Mouse (Mus musculus) ES-Bruce4 (cell line): ENCODE measurements at regions not wholly inside any gene's neighbourhood (a gene's known extent, or its start where the extent isn't known, plus 50 kb on each side); places are given as distances from the start of the nearest gene placed in this dataset.

Experiments used
- H3K27ac ChIP-seq: 2 replicates; pipeline ENCODE4 v1.5.1; 2012; ENCODE audit warnings: low read length, inconsistent platforms; ENCODE audit not compliant: insufficient read depth
- H3K27me3 ChIP-seq: 2 replicates; pipeline ENCODE4 v1.6.1; 2012; ENCODE audit warnings: mild to moderate bottlenecking, low read length, inconsistent platforms; ENCODE audit not compliant: control insufficient read depth, poor library complexity, insufficient read depth, severe bottlenecking
- H3K36me3 ChIP-seq: 2 replicates; pipeline ENCODE4 v1.6.1; 2012; ENCODE audit warnings: inconsistent platforms, mild to moderate bottlenecking, low read length, moderate library complexity; ENCODE audit not compliant: control insufficient read depth, poor library complexity, insufficient read depth, severe bottlenecking
- H3K4me1 ChIP-seq: one replicate; pipeline ENCODE4 v1.8.1; 2011; ENCODE audit warnings: low read length; ENCODE audit not compliant: control insufficient read depth, insufficient read depth
- H3K4me3 ChIP-seq: 2 replicates; pipeline ENCODE4 v1.5.1; 2011; ENCODE audit warnings: low read depth, mild to moderate bottlenecking, low read length
- H3K9ac ChIP-seq: 2 replicates; pipeline ENCODE4 v1.6.1; 2012; ENCODE audit warnings: low read depth, mild to moderate bottlenecking, inconsistent platforms; ENCODE audit not compliant: poor library complexity, severe bottlenecking
- H3K9me3 ChIP-seq: replicated peaks from 2 replicates; pipeline ENCODE4 v1.6.1; 2012; ENCODE audit warnings: mild to moderate bottlenecking, low read length, inconsistent platforms; ENCODE audit not compliant: control insufficient read depth, poor library complexity, insufficient read depth, severe bottlenecking
- CTCF ChIP-seq: IDR thresholded peaks from one replicate; pipeline ENCODE4 v1.8.1; 2011; ENCODE audit warnings: low read depth, low read length
- EP300 ChIP-seq: IDR thresholded peaks from 2 replicates; pipeline ENCODE4 v1.6.1; 2011; ENCODE audit warnings: low read depth, low read length; ENCODE audit not compliant: insufficient read depth
- POLR2A ChIP-seq: IDR thresholded peaks from one replicate; pipeline ENCODE4 v1.8.1; 2011; ENCODE audit warnings: low read length; ENCODE audit not compliant: insufficient read depth

GRCm38 (mm10) chr8:35144401-35144800 is 621.2 kb upstream of the Gm19410 start:
- Histone ChIP-seq H3K9ac (no peak overlapping the region), H3K4me3 (no peak overlapping the region), H3K27me3 (no peaks in the 10 kb centered on the region), H3K27ac (no peak overlapping the region), H3K36me3 (no peaks in the 10 kb centered on the region), H3K4me1 (peaks cover 5% of the 10 kb centered on the region), H3K9me3 (no peaks in the 10 kb centered on the region)
- TF ChIP-seq EP300 (no peak), CTCF (no peak), POLR2A (no peak)

- H3K36me3 ChIP-seq: no peaks in the 10 kb centered on the region
- TF ChIP-seq EP300 (no peak), POLR2A (no peak), CTCF (no peak)
- no peaks in the 10 kb centered on the region for H3K9me3 ChIP-seq
- H3K4me3 ChIP-seq: no peak overlapping the region
- H3K4me1 ChIP-seq: peaks cover 5% of the 10 kb centered on the region
- H3K27ac ChIP-seq: no peak overlapping the region
- H3K27me3 ChIP-seq: no peaks in the 10 kb centered on the region
- H3K9ac ChIP-seq: no peak overlapping the region
Observed at GRCm38 (mm10) chr8:35147481-35147880, 618.1 kb upstream of the Gm19410 start.

- no peak overlapping the region for H3K27ac ChIP-seq
- no peaks in the 10 kb centered on the region for H3K27me3 ChIP-seq
- TF ChIP-seq EP300 (no peak), POLR2A (no peak), CTCF (no peak)
- H3K36me3 ChIP-seq: no peaks in the 10 kb centered on the region
- H3K4me1 ChIP-seq: peaks cover 4% of the 10 kb centered on the region
- no peak overlapping the region for H3K4me3 ChIP-seq
- H3K9me3 ChIP-seq: no peaks in the 10 kb centered on the region
- H3K9ac ChIP-seq: no peak overlapping the region
Observed at GRCm38 (mm10) chr8:35147967-35148366, 617.6 kb upstream of the Gm19410 start.

GRCm38 (mm10) chr8:35152585-35152984 is 613.0 kb upstream of the Gm19410 start:
- Histone ChIP-seq H3K9ac (no peak overlapping the region), H3K27ac (no peak overlapping the region), H3K36me3 (no peaks in the 10 kb centered on the region), H3K27me3 (no peaks in the 10 kb centered on the region), H3K4me3 (no peak overlapping the region), H3K4me1 (no peaks in the 10 kb centered on the region), H3K9me3 (no peaks in the 10 kb centered on the region)
- TF ChIP-seq EP300: no peak
- no peak for TF ChIP-seq CTCF
- no peak for TF ChIP-seq POLR2A

- TF ChIP-seq CTCF (no peak), POLR2A (no peak), EP300 (no peak)
- Histone ChIP-seq H3K27me3 (no peaks in the 10 kb centered on the region), H3K4me3 (no peak overlapping the region), H3K36me3 (no peaks in the 10 kb centered on the region), H3K27ac (no peak overlapping the region), H3K9me3 (no peaks in the 10 kb centered on the region), H3K4me1 (no peaks in the 10 kb centered on the region), H3K9ac (no peak overlapping the region)
Observed at GRCm38 (mm10) chr8:35156272-35156671, 609.3 kb upstream of the Gm19410 start.

- no peaks in the 10 kb centered on the region for H3K27me3 ChIP-seq
- no peaks in the 10 kb centered on the region for H3K36me3 ChIP-seq
- H3K9me3 ChIP-seq: no peaks in the 10 kb centered on the region
- no peaks in the 10 kb centered on the region for H3K4me1 ChIP-seq
- H3K4me3 ChIP-seq: no peak overlapping the region
- no peak overlapping the region for H3K9ac ChIP-seq
- TF ChIP-seq EP300: no peak
- TF ChIP-seq CTCF: no peak
- no peak for TF ChIP-seq POLR2A
- H3K27ac ChIP-seq: no peak overlapping the region
Observed at GRCm38 (mm10) chr8:35157711-35158110, 607.9 kb upstream of the Gm19410 start.
